Mouse (Mus musculus): ENCODE results near the gene Phex.

The Phex gene

DNA sequence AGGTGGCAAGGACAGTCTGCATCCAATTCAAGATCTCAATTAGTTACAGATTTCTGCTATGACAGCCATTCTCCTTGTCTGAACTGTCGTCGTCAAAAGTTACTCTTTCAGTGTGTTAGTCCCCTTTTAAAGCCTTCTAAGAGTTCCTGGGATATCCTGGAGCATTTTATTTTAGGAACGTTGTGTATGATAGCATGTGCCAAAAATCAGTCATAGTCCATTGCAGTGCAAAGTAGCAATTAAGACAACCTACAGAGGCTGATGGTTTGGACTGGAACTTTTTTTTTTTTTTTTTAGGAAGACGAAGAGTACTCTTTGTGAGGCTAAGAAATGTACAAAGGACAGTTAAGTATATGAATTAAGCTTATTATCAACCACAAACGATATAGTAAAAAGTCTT, at the start of gene Phex:
TSS of gene Phex (minus strand) at position 101 of the 400 bp plus-strand sequence.
- DNase-seq (ENCODE audit: low spot score in 2 of 2), result no peak

DNA sequence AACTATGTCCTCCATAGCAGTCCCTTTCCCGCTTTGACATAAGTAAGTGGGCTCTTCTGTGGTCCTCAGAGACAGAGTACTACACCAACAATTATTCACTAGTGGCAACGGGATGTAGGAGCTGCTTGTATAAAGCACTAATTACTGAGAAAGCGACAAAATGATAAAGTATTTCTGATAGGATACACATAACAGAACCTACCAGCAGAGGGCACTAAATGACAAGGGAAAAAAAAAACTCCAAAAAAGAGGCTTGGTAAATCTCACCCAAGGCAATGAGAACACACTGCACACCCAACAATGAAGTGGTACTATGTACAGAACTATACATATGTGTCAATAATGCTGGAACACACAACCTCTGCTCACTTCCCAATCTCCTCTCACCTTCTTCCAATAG, 47.6 kb upstream of the Phex start:
- no peak for DNase-seq (ENCODE audit: low spot score in 2 of 2)

DNA sequence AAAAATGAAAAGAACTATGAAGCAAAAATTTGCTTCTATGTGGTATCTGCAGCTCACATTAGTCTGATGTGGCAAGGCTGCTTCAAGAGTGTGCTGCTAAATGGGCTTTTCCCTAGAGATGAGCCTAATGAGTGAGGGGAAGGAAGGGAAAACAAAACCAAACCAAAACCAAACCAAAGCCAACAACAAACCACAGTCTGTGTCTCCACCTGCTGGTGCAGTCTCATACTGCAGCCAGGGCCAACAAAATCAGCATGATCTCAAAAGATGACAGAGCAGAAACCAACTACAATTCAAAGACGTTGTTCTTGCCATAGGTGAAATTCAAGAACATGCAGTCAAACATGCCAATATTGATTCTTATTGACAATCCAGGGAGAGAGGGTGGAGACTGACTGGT, 39.3 kb upstream of the Phex start:
- DNase-seq (ENCODE audit: low spot score in 2 of 2), result peak; percentile 8 to 44

DNA sequence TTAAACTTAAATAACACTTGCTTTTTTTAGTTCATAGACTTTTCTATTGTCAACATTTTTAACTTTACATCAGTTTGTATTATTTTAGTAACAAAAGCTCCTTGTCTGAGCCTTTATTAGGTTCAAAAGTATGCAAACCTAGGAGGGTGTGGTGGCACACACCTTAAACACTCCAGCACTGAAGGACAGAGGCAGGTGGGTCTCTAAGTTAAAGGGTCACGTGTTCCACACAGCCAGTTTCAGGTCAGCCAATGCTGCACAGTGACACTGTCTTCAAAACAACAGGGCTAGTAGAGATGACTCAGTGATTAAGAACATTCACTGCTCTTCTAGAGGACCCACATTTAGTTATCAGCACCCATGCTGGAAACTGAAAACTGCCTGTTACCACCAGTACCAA, 33.9 kb upstream of the Phex start:
- no peak for DNase-seq (ENCODE audit: low spot score in 2 of 2)

DNA sequence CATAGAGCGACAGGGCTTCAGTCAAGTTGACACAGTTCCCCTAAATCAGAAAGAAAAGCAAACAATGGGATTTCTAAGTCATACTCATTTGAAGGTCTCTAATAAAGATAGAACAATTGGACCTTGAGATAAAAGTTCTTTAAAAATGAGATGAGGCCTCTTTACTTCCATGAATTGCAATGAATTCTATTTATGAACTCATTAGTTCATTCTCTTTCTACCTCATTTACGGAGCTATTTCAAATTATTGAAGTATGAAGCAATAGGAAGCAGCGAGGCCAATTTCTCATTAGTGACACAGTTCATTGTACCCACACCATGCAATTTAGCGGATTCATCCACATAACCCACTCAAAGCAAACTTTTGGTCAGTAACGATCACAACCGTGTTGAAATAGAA, 32.3 kb upstream of the Phex start:
- no peak for DNase-seq (ENCODE audit: low spot score in 2 of 2)

DNA sequence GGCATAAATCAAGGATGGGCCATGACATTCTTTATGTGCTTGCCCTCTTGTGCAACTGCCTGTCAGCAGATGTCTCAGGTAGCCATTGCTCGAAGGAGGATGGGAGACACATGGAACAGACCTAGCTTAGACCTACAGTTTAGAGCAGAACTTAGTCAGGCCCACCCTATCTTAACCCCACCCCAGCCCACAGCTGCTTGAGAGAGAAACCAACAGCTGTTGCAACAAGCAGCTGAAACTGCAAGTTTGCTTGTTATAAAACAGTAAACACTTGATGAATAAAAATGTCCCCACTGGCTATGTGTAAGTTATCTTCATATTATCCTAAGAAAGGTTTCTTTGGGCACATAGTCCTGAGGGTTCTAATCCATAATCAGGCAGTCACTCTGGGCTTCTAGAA, 19.7 kb upstream of the Phex start:
- DNase-seq (ENCODE audit: low spot score in 2 of 2), result no peak

DNA sequence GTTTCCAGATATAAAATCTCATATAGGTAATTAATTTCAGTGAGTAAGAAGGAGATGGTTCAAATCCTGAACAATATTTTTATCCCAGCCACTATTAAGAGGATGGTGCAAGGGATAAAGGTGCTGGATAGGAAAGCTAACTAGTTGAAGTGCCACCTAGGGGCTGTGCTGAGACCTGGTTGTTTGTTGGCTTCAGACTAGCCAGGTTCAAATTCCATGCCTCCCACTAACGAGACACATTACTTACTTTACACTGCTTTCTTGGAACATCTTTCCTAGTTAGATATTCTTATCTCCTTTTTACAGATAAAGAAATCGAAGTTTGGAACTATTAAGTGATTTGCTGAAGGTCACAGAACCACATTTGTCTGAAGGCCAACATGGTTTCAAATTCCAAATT, 4.3 kb upstream of the Phex start:
- DNase-seq (ENCODE audit: low spot score in 2 of 2), result no peak

DNA sequence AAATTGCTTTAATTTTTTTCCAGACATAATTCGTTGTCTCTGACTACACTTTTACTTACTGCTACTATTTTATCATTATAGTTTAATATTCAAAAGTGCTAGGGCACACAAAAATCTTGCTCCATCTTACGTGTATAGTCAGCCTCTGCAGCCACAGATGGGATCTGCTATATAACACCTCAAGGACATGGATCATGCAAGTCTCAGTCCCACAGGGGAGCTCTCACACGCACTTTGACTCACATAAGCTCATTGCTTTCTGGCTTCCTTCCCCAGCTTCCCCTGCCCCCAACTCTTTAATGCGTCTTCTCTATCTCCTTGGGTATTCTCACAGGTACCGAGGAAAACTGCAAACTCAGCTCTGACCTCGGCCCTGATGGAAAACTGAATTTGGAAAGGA, 10.2 kb downstream of the Phex start:
- DNase-seq (ENCODE audit: low spot score in 2 of 2), result no peak

DNA sequence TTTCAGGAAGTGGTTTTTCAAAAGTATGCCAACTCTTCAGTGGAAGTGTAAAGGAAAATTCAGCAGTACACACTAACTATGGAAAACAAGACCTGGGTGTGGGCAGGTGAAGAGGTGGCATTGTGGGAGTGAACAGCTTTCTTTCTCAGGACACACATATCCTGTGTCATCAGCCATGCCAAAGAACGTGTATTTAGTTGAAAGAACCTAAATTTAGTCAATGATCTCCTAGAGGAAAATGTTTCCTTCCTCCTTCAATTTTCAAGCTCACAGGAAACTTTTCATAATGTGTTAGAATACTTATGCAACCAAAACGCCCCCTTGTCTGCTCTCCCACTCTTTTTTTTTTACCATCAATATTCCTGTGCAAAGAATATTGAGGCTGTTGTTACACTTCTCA, 23.9 kb downstream of the Phex start:
- DNase-seq (ENCODE audit: low spot score in 2 of 2), result no peak

DNA sequence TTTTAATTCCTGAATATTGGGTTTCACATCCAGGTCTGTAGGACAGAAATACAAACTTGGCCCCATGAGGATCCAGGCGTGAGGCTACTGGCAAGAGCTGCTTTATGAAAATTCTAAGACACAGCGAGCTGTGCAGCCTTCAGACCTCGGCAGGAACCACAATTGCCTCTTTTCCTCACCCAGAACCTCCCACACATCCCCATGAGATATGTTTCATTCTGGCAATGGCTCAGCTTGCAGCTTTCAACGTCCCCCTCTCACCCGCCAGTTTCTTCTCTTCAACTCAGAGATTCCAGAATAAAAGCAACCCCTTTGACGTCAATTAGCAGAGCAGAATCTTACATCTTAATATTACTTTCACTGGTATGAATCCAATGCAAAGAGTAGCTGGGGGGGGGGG, 25.0 kb downstream of the Phex start:
- no peak for DNase-seq (ENCODE audit: low spot score in 2 of 2)

DNA sequence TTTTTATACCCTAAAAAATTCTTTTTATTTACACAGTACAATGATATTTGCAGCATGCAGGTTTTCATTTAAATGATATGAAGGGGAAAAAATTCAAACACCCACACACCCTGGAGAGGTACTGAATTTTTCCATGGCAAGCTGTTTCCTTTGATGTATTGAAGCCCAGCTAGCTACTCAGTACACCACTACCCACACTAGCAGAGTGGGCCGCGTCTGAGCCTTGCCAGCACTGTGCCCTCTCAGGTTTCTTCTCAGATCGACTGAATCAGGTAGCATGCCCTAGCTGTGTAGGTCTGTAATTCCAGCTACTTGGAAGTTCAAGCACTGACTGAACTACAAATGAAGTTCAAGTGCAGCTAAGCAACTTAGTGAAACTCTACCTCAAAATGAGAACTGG, 26.7 kb downstream of the Phex start:
- no peak for DNase-seq (ENCODE audit: low spot score in 2 of 2)

DNA sequence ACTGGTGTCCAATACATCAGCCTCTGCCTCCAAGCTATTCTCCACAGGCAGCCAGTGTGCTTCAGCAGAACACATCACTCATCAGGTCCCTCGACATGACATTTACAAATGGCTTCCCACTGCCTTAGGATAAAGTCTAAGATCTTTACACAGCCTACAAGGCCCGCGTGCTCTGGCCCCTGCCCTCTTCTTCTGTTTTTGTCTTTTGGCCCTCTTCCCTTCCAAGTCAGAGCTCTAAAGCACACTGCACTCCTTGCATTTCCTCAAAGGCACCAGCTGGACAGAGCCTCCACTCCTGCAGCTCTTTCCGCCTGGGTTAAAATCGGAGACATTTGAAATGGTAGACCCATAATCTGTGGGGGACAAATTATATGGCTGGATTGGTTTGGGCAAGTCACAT, 28.1 kb downstream of the Phex start:
- no peak for DNase-seq (ENCODE audit: low spot score in 2 of 2)

DNA sequence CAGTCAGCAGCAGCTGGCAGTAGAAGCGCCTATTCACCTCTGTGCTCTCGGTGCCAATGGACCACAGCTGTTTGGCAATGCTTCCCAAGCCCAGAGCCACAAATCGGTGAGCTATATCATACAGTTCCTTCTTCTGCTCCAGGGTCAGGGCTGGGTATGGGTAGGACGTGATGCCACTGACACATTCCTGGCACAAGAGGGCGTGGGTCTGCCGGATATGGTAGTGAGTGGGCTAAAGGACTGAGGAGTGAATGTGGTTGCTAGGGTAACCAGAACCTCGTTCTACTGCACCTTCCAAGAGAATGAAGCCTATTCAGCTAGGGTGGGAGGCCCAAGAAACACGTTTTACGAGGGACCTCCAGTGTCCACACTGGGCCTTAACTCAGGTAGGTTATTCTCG, 36.3 kb downstream of the Phex start:
- DNase-seq (ENCODE audit: low spot score in 2 of 2), result no peak

DNA sequence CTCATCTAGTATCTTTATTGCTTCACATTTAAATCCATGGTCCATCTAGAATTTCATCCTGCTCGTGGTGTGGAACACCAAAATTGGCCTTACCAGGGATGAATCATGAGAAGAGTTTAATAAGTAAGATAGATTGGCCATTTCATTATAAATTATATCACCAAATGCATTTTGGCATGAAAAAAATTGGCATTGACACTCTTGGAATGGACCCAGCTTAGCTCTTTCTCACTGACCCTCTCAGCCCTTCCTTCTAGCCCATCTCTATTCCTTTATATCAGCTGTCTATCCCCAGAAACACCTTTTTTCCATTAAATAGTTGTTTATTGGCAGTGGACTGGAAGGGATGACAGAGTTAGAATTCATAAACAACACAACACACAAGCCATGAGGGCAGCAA, 37.7 kb downstream of the Phex start:
- DNase-seq (ENCODE audit: low spot score in 2 of 2), result no peak

DNA sequence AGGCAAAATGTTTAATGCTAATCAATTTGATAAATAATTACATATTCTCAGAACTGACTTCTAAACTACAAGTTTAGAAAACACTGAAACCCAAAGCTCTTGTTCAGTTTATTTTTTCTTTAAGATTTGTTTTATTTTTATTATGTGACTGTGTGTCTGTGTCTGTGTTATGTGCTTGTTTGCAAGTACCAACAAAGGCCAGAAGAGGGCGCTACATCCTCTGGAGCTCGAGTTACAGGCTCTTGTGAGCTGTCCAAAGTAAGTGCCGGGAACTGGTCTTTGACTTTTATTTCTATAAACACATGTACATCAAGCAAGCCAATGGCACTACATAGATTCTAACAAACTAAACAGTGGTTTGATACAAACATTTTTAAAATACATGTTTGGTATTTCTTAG, 41.2 kb downstream of the Phex start:
- no peak for DNase-seq (ENCODE audit: low spot score in 2 of 2)

DNA sequence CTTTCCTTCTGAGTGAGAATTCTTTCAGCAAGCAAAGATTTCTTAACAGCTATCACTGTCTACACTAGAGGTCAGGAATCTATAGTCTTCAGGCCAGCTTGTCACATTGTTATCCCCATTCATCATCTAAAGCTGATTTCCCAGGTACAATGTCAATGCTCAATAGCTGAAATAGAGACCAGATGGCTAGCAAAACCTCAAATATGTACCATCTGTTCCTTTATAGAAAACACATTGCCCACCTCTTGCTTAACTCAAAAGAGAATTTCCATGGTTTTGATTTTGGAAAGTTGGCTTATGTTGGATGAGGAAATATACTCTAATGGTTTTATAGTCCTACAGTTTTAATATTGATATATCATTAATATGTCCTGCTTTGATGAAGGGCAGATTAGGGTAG, 45.9 kb downstream of the Phex start:
- DNase-seq (ENCODE audit: low spot score in 2 of 2), result no peak

DNA sequence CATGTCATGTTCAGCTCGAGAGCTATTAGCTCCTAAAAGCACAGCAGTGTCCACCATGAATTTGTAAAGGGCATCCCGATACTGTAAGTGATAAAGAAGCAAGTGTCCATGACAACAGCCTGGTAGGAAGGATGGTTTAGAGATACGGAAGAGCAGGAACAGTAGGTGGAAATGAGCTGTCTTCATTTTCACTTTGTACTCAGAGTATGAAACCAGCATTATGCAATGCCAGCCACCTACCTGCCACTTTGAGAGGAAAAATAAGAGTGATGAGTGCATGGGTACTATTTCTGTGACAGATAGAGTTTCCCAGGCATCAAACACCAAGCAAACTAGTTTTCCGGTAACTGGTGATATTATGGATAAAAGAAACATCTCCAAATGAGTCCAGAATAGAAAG, 59.6 kb downstream of the Phex start:
- no peak for DNase-seq (ENCODE audit: low spot score in 2 of 2)

DNA sequence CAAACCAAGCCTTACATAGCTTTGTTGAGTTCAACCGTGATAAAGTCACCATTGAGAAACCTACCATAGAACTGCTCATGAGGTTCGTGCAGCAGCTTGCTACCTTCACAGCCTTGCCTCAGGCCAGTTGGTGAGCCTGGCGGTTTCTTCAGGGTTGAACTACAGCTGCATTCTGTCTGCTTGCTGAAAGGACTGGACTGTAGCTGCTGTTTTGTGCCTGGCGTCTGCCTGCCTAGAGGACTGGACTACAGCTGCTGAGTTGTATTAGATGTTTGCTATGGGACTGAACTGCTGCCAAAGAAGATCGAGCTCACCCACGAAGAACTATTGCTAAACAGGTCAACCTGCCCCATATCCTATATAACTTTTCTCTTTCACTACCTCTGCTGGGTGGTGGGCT, 68.9 kb downstream of the Phex start:
- DNase-seq (ENCODE audit: low spot score in 2 of 2), result no peak

DNA sequence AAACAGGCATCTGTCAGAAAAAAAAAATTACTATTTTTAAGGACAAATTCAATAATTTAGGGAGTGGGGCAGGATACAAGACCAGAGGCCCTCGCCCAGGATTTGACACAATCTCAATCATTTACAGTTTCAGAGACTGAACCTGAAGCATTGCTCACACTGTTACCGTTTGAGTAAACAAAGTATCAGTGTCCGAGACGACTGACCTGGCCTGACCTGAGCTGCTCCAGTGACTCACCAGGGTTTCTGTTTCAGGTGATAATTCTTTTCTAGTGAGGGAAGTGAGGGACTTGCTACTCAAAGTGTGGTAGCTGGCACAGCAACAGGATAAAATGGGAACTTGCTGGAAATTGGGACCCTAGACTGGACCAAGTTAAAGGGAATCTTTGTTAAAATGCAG, 80.4 kb downstream of the Phex start:
- no peak for DNase-seq (ENCODE audit: low spot score in 2 of 2)

DNA sequence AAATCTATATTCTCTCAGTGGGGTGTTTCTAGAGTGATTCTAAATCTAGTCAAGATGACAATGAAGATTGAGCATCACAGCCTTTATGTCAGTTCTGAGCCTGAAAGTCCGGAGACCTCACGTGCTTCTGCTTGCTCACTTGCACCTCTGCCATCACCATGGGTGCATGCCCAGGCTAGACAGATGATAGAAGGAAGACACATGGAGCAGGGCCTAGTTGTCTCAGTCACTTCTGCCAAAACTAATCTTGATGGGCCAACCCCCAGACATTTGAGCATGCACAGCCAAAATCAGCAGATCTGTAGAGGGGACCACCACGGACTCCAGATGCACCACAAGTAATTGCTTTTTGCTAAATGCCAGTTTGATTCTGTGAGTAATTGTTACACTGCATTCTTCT, 85.3 kb downstream of the Phex start:
- no peak for DNase-seq (ENCODE audit: low spot score in 2 of 2)

DNA sequence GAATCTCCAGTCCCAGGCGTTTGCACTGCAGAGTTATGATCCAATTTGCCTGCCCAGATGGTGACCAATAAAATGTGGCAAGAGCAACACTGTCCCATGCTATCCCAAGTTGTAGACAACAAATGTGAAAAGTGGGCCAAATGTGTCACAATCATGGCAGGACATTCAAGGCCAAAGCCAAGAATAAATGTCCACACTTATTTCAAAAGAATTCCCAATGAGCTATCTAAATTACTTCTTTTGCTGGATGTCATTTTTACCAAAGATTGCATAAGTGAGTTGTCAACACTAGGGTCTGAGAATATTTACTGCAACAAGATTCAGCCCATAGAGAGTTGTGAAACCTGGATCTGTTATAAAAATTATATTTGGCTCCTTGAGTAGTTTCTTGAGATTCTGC, 86.7 kb downstream of the Phex start:
- no peak for DNase-seq (ENCODE audit: low spot score in 2 of 2)

DNA sequence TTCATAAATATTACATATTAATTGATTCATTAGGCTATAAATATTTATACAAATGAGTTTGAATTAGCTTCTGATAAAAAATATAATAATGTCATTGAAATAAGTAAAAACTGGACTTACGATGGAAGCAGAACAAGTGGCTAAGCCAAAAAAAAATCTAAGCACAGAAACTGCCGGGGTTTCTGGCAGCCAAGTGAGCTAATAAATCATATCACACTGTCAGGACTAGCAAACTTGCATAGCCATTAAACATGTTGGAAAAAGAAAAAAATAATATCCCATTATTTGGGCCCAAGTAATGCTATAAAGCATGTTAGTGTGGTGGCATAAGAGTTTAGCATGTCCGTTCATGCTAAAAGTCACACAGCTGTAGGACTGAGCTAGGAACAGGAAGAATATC, 87.4 kb downstream of the Phex start:
- DNase-seq (ENCODE audit: low spot score in 2 of 2), result no peak

DNA sequence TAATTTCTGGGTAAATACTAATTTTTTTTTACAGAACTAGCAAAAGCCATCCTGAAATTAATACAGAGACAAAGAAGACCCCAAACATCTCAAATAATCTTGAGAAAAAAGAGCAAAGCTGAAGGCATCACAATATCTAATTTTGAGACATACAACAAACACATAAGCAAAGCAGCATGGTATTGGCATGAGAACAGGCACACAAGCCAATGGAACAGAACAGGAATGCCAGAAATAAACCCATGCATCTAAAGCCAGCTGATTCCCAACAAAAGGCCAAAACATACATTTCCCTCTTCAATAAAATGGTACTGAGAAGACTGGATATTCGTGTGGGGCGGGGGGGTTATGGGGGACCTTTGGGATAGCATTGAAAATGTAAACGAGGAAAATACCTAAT, 90.7 kb downstream of the Phex start:
- DNase-seq (ENCODE audit: low spot score in 2 of 2), result no peak

DNA sequence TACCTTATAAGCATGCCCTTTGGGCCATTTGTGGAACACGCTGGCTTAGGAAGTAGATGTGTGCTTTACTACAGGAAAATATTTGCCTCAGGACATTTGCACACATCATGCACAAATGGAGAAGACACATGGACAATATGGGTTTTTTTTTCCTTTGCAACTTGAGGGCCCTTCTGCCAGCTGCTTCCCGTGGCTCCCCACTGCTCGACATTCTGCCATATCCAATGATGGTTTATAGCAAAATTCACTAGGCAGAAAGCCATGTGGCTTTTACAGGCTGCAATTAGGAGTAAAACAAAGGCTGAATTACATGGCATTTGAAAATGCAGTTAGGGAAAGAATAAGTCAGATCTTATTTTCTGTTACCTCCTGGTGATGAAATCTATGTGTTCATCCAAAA, 104.8 kb downstream of the Phex start:
- DNase-seq (ENCODE audit: low spot score in 2 of 2), result no peak

DNA sequence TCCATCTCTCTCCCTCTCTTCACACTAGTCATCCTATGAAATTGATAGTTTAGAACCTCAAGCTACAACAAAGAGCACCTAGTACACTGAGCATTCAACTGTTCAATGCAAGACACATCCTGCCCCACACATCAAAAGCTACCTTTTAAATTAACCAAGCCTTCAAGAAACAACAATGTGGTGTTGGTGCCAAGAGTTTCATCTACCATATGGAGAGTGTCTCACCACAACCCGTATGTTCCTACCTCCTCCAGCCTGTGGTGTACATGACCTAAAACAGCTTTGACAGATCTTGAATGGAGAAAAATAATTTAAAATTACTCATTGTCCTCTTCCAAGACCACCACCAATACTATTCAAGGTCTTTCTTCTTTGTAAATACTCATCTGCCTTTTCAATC, 106.9 kb downstream of the Phex start:
- DNase-seq (ENCODE audit: low spot score in 2 of 2), result no peak
